In the genomic region with DNA sequence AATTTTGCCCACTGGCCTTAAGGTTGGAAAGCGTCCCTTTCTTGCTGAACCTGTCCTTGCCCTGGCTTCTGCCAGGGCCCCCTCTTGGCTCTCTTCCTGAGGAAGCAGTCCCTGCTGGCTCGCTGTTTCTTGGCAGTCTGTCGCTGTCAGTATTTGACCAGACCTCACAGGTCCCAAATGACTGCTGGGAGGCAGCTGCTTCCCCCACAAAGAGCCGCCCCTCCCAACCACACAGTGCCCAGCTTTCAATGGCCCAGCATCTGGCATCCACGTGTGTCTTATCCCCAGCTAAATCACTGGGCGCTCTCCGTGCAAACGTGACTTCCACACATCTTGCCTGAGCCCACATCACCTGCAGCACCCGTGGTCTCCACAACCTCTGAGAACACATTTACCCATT, we compare ENCODE assay signal across 13 mouse cellular contexts.
DNase-seq lines count a peak whose midpoint lies in the region; ATAC-seq lines count a peak whose summit lies in the region.
"Had no signal": no experiment of that assay in that cellular context is flagged by ENCODE, and none has a peak within 500 bp of the region (broad histone marks: within the 10 kb centered on the region; RNA-seq: fewer than 3 reads in every experiment).

No protein-coding gene starts in this region.

- peaks cover 11% of the 10 kb centered on the region; the same call in 1 of the 2 replicates for H3K27me3 ChIP-seq in midbrain, embryonic 13.5 days
- no peaks in the 10 kb centered on the region; the same call in 1 of the 2 replicates for H3K27me3 ChIP-seq in midbrain, embryonic 11.5 days (ENCODE audit: control insufficient read depth, insufficient read depth, low read length)
- no peaks in the 10 kb centered on the region; the same call in 1 of the 2 replicates for H3K27me3 ChIP-seq in hindbrain, embryonic 16.5 days (replicated peaks; ENCODE audit: control insufficient read depth, insufficient read depth, low read length)
- peaks cover 3% of the 10 kb centered on the region for H3K27me3 ChIP-seq in neural tube, embryonic 13.5 days

- no peak overlapping the region for H3K4me3 ChIP-seq in midbrain, embryonic 13.5 days (replicated peaks)
- H3K4me3 ChIP-seq in midbrain, embryonic 11.5 days (ENCODE audit: low read depth, low read length) = no peak overlapping the region
- H3K4me3 ChIP-seq in hindbrain, embryonic 16.5 days (ENCODE audit: low read length) = no peak overlapping the region
- H3K4me3 ChIP-seq in neural tube, embryonic 13.5 days = no peak overlapping the region
- H3K4me3 ChIP-seq: liver, embryonic 15.5 days had no signal

- no peaks in the 10 kb centered on the region for H3K9me3 ChIP-seq in midbrain, embryonic 13.5 days
- no peaks in the 10 kb centered on the region for H3K9me3 ChIP-seq in midbrain, embryonic 11.5 days (ENCODE audit: control insufficient read depth, low read length)
- no peaks in the 10 kb centered on the region for H3K9me3 ChIP-seq in hindbrain, embryonic 16.5 days (ENCODE audit: control insufficient read depth, low read length)
- no peaks in the 10 kb centered on the region for H3K9me3 ChIP-seq in neural tube, embryonic 13.5 days
- H3K9me3 ChIP-seq: G1E; liver, embryonic 15.5 days had no signal

- no peaks in the 10 kb centered on the region for H3K36me3 ChIP-seq in midbrain, embryonic 13.5 days
- H3K36me3 ChIP-seq in midbrain, embryonic 11.5 days (ENCODE audit: control insufficient read depth, insufficient read depth, low read length) = no peaks in the 10 kb centered on the region
- H3K36me3 ChIP-seq in hindbrain, embryonic 16.5 days (ENCODE audit: control insufficient read depth, insufficient read depth, low read length) = no peaks in the 10 kb centered on the region
- no peaks in the 10 kb centered on the region for H3K36me3 ChIP-seq in neural tube, embryonic 13.5 days
- H3K36me3 ChIP-seq: G1E; liver, embryonic 15.5 days had no signal

- no peak overlapping the region for H3K4me2 ChIP-seq in midbrain, embryonic 13.5 days (replicated peaks)
- H3K4me2 ChIP-seq in midbrain, embryonic 11.5 days = no peak overlapping the region
- no peak overlapping the region for H3K4me2 ChIP-seq in hindbrain, embryonic 16.5 days (ENCODE audit: low read length)
- no peak overlapping the region for H3K4me2 ChIP-seq in neural tube, embryonic 13.5 days
- H3K4me2 ChIP-seq: liver, embryonic 15.5 days had no signal

- H3K9ac ChIP-seq in midbrain, embryonic 13.5 days (replicated peaks) = no peak overlapping the region
- H3K9ac ChIP-seq in midbrain, embryonic 11.5 days (ENCODE audit: low read length) = no peak overlapping the region
- H3K9ac ChIP-seq in hindbrain, embryonic 16.5 days (ENCODE audit: low read depth, low read length) = no peak overlapping the region
- no peak overlapping the region for H3K9ac ChIP-seq in neural tube, embryonic 13.5 days
- H3K9ac ChIP-seq: liver, embryonic 15.5 days had no signal

- peak; percentile 56 for DNase-seq in embryo, embryonic 10 days (ENCODE audit: low spot score)
- no peak for DNase-seq in embryo, embryonic 9.5 days (ENCODE audit: extremely low spot score)
- DNase-seq in midbrain, embryonic 11.5 days (ENCODE audit: low spot score, missing footprints) = no peak
- DNase-seq in heart, postnatal 4 days = no peak
- no peak for DNase-seq in frontal cortex, postnatal 14 days (ENCODE audit: low spot score in 2 of 2)
- DNase-seq: gastrocnemius, postnatal 10 days; kidney, adult 8-10 months; thymus, adult 2 months had no signal

- 40% methylated on average over 9 of the region's 9 CpGs for WGBS in midbrain, embryonic 13.5 days
- 58% methylated on average over 9 of the region's 9 CpGs for WGBS in midbrain, embryonic 11.5 days
- WGBS in hindbrain, embryonic 16.5 days = 39% methylated on average over 9 of the region's 9 CpGs
- 35% methylated on average over 9 of the region's 9 CpGs for WGBS in neural tube, embryonic 13.5 days

- peak; percentile 76 for ATAC-seq in midbrain, embryonic 13.5 days
- ATAC-seq in midbrain, embryonic 11.5 days (ENCODE audit: low FRiP score) = no peak
- peak; percentile 58; the same call in 1 of the 2 replicates for ATAC-seq in hindbrain, embryonic 16.5 days
- ATAC-seq in neural tube, embryonic 13.5 days (ENCODE audit: low read depth) = peak; percentile 53

- H3K4me1 ChIP-seq in midbrain, embryonic 13.5 days (replicated peaks) = peaks cover 5% of the 10 kb centered on the region; the same call in 1 of the 2 replicates
- no peaks in the 10 kb centered on the region for H3K4me1 ChIP-seq in midbrain, embryonic 11.5 days (ENCODE audit: control insufficient read depth, insufficient read depth, low read length)
- no peaks in the 10 kb centered on the region for H3K4me1 ChIP-seq in hindbrain, embryonic 16.5 days (ENCODE audit: control insufficient read depth, insufficient read depth, low read depth, low read length)
- H3K4me1 ChIP-seq in neural tube, embryonic 13.5 days (replicated peaks) = no peaks in the 10 kb centered on the region; the same call in 1 of the 2 replicates
- H3K4me1 ChIP-seq: liver, embryonic 15.5 days had no signal

- H3K27ac ChIP-seq in midbrain, embryonic 13.5 days = 0 out of 2 replicates have a peak overlapping the region, but pooled peaks have one; percentile 56
- no peak overlapping the region for H3K27ac ChIP-seq in midbrain, embryonic 11.5 days (ENCODE audit: low read depth, low read length)
- H3K27ac ChIP-seq in hindbrain, embryonic 16.5 days (ENCODE audit: low read depth, low read length) = no peak overlapping the region
- H3K27ac ChIP-seq in neural tube, embryonic 13.5 days (replicated peaks) = no peak overlapping the region; the same call in 1 of the 2 replicates
- H3K27ac ChIP-seq: liver, embryonic 15.5 days had no signal
